ENCODE assay signal across 1 mouse cellular context in the genomic region with DNA sequence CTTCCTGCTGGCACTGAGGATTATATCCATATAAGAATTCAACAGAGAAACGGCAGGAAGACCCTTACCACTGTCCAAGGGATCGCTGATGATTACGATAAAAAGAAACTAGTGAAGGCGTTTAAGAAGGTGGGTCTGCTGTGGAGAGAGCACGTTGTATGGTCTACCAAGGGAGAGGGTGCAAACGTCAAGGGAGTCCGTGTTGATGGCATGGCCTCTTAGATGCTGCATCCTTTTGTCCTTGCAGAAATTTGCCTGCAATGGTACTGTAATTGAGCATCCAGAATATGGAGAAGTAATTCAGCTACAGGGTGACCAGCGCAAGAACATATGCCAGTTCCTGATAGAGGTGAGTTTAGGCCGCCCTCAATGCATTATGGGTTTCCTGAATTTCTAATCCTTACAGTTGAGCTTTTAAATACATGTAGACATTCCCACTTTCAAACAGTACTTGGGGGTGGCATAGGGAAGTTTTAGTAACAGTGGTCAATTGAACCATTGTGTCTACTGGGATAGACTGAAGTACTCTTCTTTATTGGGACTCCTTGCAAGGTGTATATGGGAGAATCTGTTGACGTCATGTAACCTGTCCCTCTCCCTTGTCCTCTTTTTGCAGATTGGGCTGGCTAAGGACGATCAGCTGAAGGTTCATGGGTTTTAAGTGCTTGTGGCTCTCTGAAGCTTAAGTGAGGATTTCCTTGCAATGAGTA.
TF ChIP-seq lines count a peak whose summit lies in the region.

No protein-coding gene starts in this region.

TF ChIP-seq in CH12.LX, 34 proteins besides CTCF, POLR2A, EP300 and RAD21:
- 0 out of 2 replicates have a peak, but pooled peaks have one; percentile 8 for TF ChIP-seq BHLHE40 (IDR thresholded peaks at IDR 0.05; ENCODE audit: low read depth, low read length)
